Mouse (Mus musculus): ENCODE measurements at regions not wholly inside any gene's neighbourhood (a gene's known extent, or its start where the extent isn't known, plus 50 kb on each side); places are given as distances from the start of the nearest gene placed in this dataset.

GRCm38 (mm10) chr1:90454263-90454662 is 148.5 kb upstream of the Cops8 start:
- no peak for DNase-seq (ENCODE audit: low spot score)

GRCm38 (mm10) chr1:90457396-90457795 is 145.4 kb upstream of the Cops8 start:
- DNase-seq (ENCODE audit: low spot score), result no peak

- DNase-seq (ENCODE audit: low spot score), result no peak
Observed at GRCm38 (mm10) chr1:90458176-90458575, 144.6 kb upstream of the Cops8 start.

- DNase-seq (ENCODE audit: low spot score), result no peak
Observed at GRCm38 (mm10) chr1:90461699-90462098, 141.1 kb upstream of the Cops8 start.

GRCm38 (mm10) chr1:90463302-90463701 is 139.5 kb upstream of the Cops8 start:
- no peak for DNase-seq (ENCODE audit: low spot score)

- DNase-seq (ENCODE audit: low spot score), result no peak
Observed at GRCm38 (mm10) chr1:90467646-90468045, 135.1 kb upstream of the Cops8 start.

- no peak for DNase-seq (ENCODE audit: low spot score)
Observed at GRCm38 (mm10) chr1:90470996-90471395, 131.8 kb upstream of the Cops8 start.

- no peak for DNase-seq (ENCODE audit: low spot score)
Observed at GRCm38 (mm10) chr1:90471806-90472205, 131.0 kb upstream of the Cops8 start.

GRCm38 (mm10) chr1:90475060-90475813 is 127.5 kb upstream of the Cops8 start:
- DNase-seq (ENCODE audit: low spot score), result no peak

- no peak for DNase-seq (ENCODE audit: low spot score)
Observed at GRCm38 (mm10) chr1:90476556-90477243, 126.1 kb upstream of the Cops8 start.

GRCm38 (mm10) chr1:90478839-90479238 is 123.9 kb upstream of the Cops8 start:
- DNase-seq (ENCODE audit: low spot score), result no peak

GRCm38 (mm10) chr1:90481247-90481646 is 121.5 kb upstream of the Cops8 start:
- DNase-seq (ENCODE audit: low spot score), result no peak

- no peak for DNase-seq (ENCODE audit: low spot score)
Observed at GRCm38 (mm10) chr1:90481708-90482107, 121.1 kb upstream of the Cops8 start.

- DNase-seq (ENCODE audit: low spot score), result no peak
Observed at GRCm38 (mm10) chr1:90486349-90486839, 116.4 kb upstream of the Cops8 start.

- no peak for DNase-seq (ENCODE audit: low spot score)
Observed at GRCm38 (mm10) chr1:90487886-90488285, 114.9 kb upstream of the Cops8 start.

GRCm38 (mm10) chr1:90488991-90489390 is 113.8 kb upstream of the Cops8 start:
- DNase-seq (ENCODE audit: low spot score), result no peak

- no peak for DNase-seq (ENCODE audit: low spot score)
Observed at GRCm38 (mm10) chr1:90490335-90490734, 112.4 kb upstream of the Cops8 start.

- no peak for DNase-seq (ENCODE audit: low spot score)
Observed at GRCm38 (mm10) chr1:90493481-90493880, 109.3 kb upstream of the Cops8 start.

- DNase-seq (ENCODE audit: low spot score), result no peak
Observed at GRCm38 (mm10) chr1:90495174-90495573, 107.6 kb upstream of the Cops8 start.

- no peak for DNase-seq (ENCODE audit: low spot score)
Observed at GRCm38 (mm10) chr1:90497568-90497967, 105.2 kb upstream of the Cops8 start.

GRCm38 (mm10) chr1:90501373-90501772 is 101.4 kb upstream of the Cops8 start:
- DNase-seq (ENCODE audit: low spot score), result no peak

- no peak for DNase-seq (ENCODE audit: low spot score)
Observed at GRCm38 (mm10) chr1:90502371-90502770, 100.4 kb upstream of the Cops8 start.

- DNase-seq (ENCODE audit: low spot score), result no peak
Observed at GRCm38 (mm10) chr1:90502771-90503540, 99.8 kb upstream of the Cops8 start.

Data from ovary, adult 18-20 months (tissue).